Mouse (Mus musculus) testis, postnatal 14 days (tissue): Measurements from ENCODE around the gene Nr5a2.

ENCODE experiments used
- DNase-seq: peaks from one replicate; pipeline ENCODE4 v3.0.0; 2021; ENCODE audit warnings: low spot score

Gene Nr5a2

GRCm38 (mm10) chr1:136909494-136910037, 50.7 kb downstream of the Nr5a2 start:
- DNase-seq = no peak

GRCm38 (mm10) chr1:136898130-136898529, 62.1 kb downstream of the Nr5a2 start:
- DNase-seq = no peak

- no peak for DNase-seq
Observed at GRCm38 (mm10) chr1:136896351-136896750, 63.9 kb downstream of the Nr5a2 start.

GRCm38 (mm10) chr1:136895877-136896276, 64.4 kb downstream of the Nr5a2 start:
- no peak for DNase-seq

- DNase-seq = no peak
Observed at GRCm38 (mm10) chr1:136894753-136895152, 65.5 kb downstream of the Nr5a2 start.

GRCm38 (mm10) chr1:136893162-136893561, 67.1 kb downstream of the Nr5a2 start:
- DNase-seq = no peak

GRCm38 (mm10) chr1:136890439-136890838, 69.8 kb downstream of the Nr5a2 start:
- no peak for DNase-seq

- no peak for DNase-seq
Observed at GRCm38 (mm10) chr1:136888704-136889103, 71.5 kb downstream of the Nr5a2 start.

- DNase-seq = no peak
Observed at GRCm38 (mm10) chr1:136886678-136887077, 73.6 kb downstream of the Nr5a2 start.

GRCm38 (mm10) chr1:136883458-136884174, 76.6 kb downstream of the Nr5a2 start:
- no peak for DNase-seq

GRCm38 (mm10) chr1:136880260-136880659, 80.0 kb downstream of the Nr5a2 start:
- DNase-seq = no peak

GRCm38 (mm10) chr1:136875006-136875405, 85.2 kb downstream of the Nr5a2 start:
- no peak for DNase-seq

GRCm38 (mm10) chr1:136868955-136869354, 91.3 kb downstream of the Nr5a2 start:
- DNase-seq = no peak

- no peak for DNase-seq
Observed at GRCm38 (mm10) chr1:136868285-136868684, 92.0 kb downstream of the Nr5a2 start.

- no peak for DNase-seq
Observed at GRCm38 (mm10) chr1:136866481-136867092, 93.7 kb downstream of the Nr5a2 start.

- no peak for DNase-seq
Observed at GRCm38 (mm10) chr1:136863209-136863608, 97.0 kb downstream of the Nr5a2 start.

- DNase-seq = no peak
Observed at GRCm38 (mm10) chr1:136859454-136859853, 100.8 kb downstream of the Nr5a2 start.

GRCm38 (mm10) chr1:136858724-136859123, 101.5 kb downstream of the Nr5a2 start:
- DNase-seq = no peak

- no peak for DNase-seq
Observed at GRCm38 (mm10) chr1:136856104-136856503, 104.1 kb downstream of the Nr5a2 start.

GRCm38 (mm10) chr1:136848791-136849190, 111.5 kb downstream of the Nr5a2 start:
- DNase-seq = no peak

GRCm38 (mm10) chr1:136846081-136846480, 114.2 kb downstream of the Nr5a2 start:
- DNase-seq = no peak

- DNase-seq = no peak
Observed at GRCm38 (mm10) chr1:136845341-136845740, 114.9 kb downstream of the Nr5a2 start.

GRCm38 (mm10) chr1:136840512-136840911, 119.7 kb downstream of the Nr5a2 start:
- no peak for DNase-seq
